Mouse (Mus musculus) right cerebral cortex, postnatal 4 days (tissue): Measurements from ENCODE around the gene Cntf.
A peak's percentile ranks its signal among the peaks of the same experiment; 100 is the strongest.
"Not testable (repeated sequence)": the region's sequence is repeated elsewhere in the genome, so short reads cannot be mapped to it uniquely, and the experiment has no call there.

Experiments
- DNase-seq: peaks from one replicate; pipeline ENCODE4 v3.0.0-alpha.2; 2022

Cntf gene

GRCm38 (mm10) chr19:12762212-12763130, 3.0 kb downstream of the Cntf start:
- DNase-seq = no peak

- peak; percentile 48 for DNase-seq
These were observed 5.8 kb downstream of the Cntf start for GRCm38 (mm10) chr19:12759656-12760055.

DNA sequence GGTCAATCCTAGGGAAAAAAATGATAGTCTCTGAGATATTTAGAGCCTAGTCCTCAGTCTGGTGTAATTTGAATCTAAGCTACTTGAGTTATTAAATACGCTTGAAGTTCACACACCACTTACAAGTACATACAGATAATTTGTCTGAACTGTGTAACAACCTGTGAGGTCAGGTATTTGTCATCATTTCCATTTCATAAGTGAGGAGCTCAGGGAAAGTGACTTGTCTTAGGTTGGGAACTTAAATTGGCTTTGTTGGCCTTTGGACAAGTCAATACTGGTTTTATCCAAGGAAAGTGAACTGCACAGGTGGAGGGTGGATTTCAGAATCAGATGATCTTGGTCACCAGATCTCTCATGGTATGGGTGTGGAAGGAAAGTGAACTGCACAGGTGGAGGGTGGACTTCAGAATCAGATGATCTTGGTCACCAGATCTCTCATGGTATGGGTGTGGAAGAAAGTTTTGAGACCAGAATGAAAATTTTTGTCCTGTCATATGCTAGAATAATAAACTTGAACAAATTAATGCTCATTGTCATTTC, 6.4 kb downstream of the Cntf start:
- DNase-seq = no peak

GRCm38 (mm10) chr19:12756286-12756685, 9.1 kb downstream of the Cntf start:
- DNase-seq = no peak

DNA sequence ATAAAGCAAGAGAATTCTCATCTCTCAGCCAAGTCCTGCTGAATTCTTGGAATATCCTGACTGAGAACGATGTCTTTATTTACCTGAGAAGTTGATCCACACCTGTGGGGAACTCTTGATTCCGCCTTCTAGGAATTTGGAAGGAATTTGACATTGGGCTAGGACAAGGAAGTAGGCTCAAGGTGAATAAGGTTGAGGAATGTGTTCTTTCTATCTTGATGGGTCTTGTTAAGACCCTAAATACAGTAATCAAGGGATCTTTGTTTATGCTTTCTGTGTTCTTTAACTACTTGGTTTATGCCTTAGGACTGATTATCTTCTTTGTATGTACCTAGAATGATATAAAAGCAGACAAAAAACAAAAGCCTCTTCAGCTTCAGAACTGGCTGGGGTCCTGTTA, 33.5 kb downstream of the Cntf start:
- DNase-seq = no peak

GRCm38 (mm10) chr19:12731036-12731435, 34.4 kb downstream of the Cntf start:
- DNase-seq = no peak

DNA sequence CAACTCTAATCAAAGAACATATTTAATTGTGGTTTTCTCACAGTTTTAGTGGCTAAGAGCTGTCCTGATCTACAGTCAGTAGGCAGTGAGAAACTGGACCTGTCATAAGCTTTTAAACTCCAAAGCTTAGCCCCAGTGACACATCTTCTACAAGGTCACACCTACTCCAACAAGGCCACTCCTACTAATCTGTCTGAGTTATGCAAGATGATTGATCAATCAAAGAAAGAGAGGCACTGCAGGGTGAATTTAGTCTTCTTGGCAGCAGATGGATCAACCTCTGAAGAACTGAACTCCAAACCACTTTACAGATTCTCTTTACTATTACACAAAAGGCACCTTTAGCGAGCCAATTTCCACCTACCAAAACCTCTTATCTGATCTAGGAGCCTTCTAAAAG, 39.6 kb downstream of the Cntf start:
- DNase-seq = no peak

- peak; percentile 24 for DNase-seq
These were observed 43.1 kb downstream of the Cntf start for GRCm38 (mm10) chr19:12722308-12722707.

GRCm38 (mm10) chr19:12721596-12721995, 43.8 kb downstream of the Cntf start:
- not testable (repeated sequence) for DNase-seq

DNA sequence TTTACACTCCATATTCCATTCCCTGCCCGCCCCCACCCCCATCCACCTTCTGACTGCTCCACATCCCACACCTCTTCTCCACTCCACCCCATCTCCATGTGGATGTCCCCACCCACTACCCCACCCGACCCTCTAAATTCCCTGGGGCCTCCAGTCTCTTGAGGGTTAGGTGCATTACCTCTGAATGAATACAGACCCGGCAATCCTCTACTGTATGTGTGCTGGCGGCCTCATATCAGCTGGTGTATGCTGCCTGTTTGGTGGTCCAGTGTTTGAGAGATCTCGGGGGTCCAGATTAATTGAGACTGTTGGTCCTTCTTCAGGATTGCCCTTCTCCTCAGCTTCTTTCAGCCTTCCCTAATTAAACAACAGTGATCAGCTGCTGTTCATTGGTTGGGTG, 44.5 kb downstream of the Cntf start:
- not testable (repeated sequence) for DNase-seq

DNA sequence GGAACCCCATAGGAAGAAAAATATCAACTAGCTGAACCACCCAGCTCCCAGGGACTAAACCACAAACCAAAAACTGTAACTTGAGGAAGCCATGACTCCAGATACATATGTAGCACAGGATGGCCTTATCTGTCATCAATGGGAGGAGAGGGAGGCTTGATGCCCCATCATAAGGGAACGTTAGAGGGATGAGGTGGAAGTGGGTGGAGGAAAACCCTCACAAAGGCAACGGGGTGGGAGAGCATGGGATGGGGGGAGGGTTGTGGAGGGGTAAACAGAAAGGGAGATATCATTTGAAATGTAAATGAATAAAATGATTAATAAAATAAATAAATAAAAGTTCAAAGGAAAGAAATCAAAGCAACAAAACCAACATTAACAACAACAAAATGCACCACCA, 45.0 kb downstream of the Cntf start:
- DNase-seq = no peak

DNA sequence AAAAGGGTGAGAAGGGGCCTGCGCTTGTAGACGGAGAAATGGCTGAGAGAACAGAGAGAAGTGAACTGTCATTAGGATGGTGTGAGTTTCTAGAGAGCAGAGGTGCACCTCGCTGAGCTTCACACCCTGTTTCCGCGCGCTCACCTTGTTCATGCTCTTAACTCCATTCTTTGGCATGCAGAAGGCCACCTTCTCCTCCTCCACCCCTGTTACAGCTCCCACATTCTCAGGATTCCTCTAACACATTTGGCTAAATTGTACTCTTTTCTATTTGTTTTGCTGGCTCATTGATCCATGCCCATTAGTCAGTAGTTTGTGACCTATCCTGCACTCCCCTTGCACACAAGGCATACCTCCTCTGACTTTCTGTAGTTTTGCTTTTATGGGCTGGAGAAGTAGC, 46.2 kb downstream of the Cntf start:
- no peak for DNase-seq
